Mouse (Mus musculus): ENCODE data around the gene Sez6. TPM values are rescaled to one million over a fixed set of nuclear protein-coding genes. Genes with fewer than 3 reads are reported as not detected.

The Sez6 gene
- polyA plus RNA-seq, 1 experiment from 2014 or later: 48.7 TPM

DNA sequence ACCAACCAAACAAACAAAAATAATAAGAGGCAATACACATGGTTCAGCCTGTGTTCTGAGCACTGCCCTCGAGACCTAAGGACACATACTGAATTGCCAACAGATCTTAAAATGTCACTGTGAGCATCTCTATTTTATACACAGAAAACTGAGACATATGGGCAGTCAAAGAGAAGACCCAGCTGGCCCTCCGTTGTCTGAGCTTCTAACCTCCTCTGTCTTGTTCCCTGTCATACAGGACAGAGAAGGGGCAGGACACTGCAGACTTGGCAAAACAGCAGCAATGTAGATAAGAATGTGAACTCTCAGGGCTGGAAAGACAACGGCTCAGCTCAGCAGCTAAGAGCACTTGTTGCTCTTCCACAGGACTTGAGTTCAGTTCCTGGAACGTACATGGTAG lies 22.1 kb upstream of the Sez6 start:
- Histone ChIP-seq H3K27ac (no peak overlapping the region), H3K4me2 (replicated peaks) (no peak overlapping the region), H3K27me3 (peaks cover 27% of the 10 kb centered on the region), H3K4me3 (no peak overlapping the region), H3K9ac (no peak overlapping the region), H3K36me3 (no peaks in the 10 kb centered on the region), H3K4me1 (peaks cover 38% of the 10 kb centered on the region), H3K9me3 (replicated peaks) (0 out of 2 replicates have a peak, but pooled peaks cover 3% of the 10 kb centered on the region)
- ATAC-seq (ENCODE audit: low FRiP score): no peak
- WGBS: 83% methylated on average over 4 of the region's 4 CpGs

DNA sequence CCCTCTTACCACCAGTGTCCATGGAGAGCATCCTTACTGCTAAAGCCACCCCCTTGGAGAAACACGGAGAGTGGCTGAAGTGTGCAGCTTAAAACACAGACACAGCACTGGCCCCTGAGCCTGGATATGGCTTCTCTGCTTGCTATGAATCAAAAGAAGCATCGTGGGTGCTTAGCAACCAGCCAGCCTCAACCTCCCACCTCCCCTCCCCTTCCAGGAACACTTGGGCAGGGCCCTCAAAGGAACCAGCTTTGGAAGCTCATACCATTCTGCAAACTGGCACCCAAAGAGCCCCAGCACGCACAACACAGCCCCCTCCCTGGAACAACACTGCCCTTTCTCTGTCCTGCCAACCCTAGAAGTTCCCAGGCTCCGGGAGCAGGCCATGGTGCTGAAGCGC lies 21.2 kb upstream of the Sez6 start:
- H3K9ac ChIP-seq: no peak overlapping the region
- ATAC-seq (ENCODE audit: low FRiP score): no peak

DNA sequence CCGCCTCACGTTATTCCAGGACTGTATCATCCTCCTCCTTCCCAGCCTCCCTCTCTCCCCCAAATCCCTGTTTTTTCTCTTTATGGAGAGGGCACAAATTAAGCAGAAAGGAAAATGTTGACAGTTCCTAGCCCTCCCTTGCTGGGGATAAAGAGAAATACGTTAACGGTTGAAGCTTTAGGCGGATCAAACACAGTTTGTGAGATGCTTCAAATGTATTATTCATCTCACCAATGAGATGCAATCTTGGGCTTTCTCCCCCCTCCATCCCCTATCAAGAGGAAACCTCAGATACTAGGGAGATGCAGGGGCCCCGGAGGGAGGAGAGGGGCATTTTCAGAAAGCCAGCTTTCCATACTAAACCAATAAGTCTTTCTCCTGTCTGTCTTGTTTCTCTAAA lies 20.8 kb upstream of the Sez6 start:
- 0 out of 2 replicates have a peak, but pooled peaks cover 3% of the 10 kb centered on the region for H3K9me3 ChIP-seq (replicated peaks)
- H3K27me3 ChIP-seq: peaks cover 39% of the 10 kb centered on the region
- H3K27ac ChIP-seq: no peak overlapping the region
- H3K4me1 ChIP-seq: peaks cover 39% of the 10 kb centered on the region
- 31% methylated on average over 6 of the region's 6 CpGs for WGBS
- no peak overlapping the region for H3K4me2 ChIP-seq (replicated peaks)
- no peak for ATAC-seq (ENCODE audit: low FRiP score)
- H3K9ac ChIP-seq: no peak overlapping the region
- no peak overlapping the region for H3K4me3 ChIP-seq
- no peaks in the 10 kb centered on the region for H3K36me3 ChIP-seq

More for the DNA sequence above, 21.2 kb upstream of the Sez6 start:
- H3K4me3 ChIP-seq: no peak overlapping the region
- no peak overlapping the region for H3K27ac ChIP-seq
- 33% methylated on average over 5 of the region's 5 CpGs for WGBS
- no peaks in the 10 kb centered on the region for H3K36me3 ChIP-seq
- H3K27me3 ChIP-seq: peaks cover 36% of the 10 kb centered on the region
- 0 out of 2 replicates have a peak, but pooled peaks cover 3% of the 10 kb centered on the region for H3K9me3 ChIP-seq (replicated peaks)
- peaks cover 35% of the 10 kb centered on the region for H3K4me1 ChIP-seq
- H3K4me2 ChIP-seq (replicated peaks): no peak overlapping the region

DNA sequence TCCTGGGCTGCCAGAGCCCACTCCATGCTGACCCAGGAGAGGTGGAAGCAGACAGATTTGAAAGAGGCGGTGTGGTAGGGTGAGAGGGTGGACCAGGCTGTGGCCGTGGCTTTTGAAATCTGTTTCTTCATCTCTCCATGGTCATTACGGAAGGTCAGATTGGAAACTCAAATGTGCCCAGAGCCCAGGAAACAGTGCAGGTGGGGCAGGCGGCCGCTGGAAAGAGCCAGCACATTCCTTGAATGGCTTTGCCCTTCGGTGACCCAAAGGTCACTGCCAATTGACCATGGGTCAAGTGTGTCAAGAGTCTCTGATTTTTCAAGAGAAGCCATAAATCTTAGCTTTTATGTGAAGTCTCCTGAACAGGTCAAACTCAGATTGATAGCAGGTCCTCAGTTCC lies 17.1 kb upstream of the Sez6 start:
- no peak overlapping the region for H3K27ac ChIP-seq
- no peak overlapping the region for H3K4me2 ChIP-seq (replicated peaks)
- peaks cover 37% of the 10 kb centered on the region for H3K4me1 ChIP-seq
- peaks cover 48% of the 10 kb centered on the region for H3K27me3 ChIP-seq
- H3K9ac ChIP-seq: no peak overlapping the region
- 0 out of 2 replicates have a peak, but pooled peaks cover 3% of the 10 kb centered on the region for H3K9me3 ChIP-seq (replicated peaks)
- ATAC-seq (ENCODE audit: low FRiP score): no peak
- H3K4me3 ChIP-seq: no peak overlapping the region
- H3K36me3 ChIP-seq: no peaks in the 10 kb centered on the region
- WGBS: 28% methylated on average over 6 of the region's 6 CpGs

DNA sequence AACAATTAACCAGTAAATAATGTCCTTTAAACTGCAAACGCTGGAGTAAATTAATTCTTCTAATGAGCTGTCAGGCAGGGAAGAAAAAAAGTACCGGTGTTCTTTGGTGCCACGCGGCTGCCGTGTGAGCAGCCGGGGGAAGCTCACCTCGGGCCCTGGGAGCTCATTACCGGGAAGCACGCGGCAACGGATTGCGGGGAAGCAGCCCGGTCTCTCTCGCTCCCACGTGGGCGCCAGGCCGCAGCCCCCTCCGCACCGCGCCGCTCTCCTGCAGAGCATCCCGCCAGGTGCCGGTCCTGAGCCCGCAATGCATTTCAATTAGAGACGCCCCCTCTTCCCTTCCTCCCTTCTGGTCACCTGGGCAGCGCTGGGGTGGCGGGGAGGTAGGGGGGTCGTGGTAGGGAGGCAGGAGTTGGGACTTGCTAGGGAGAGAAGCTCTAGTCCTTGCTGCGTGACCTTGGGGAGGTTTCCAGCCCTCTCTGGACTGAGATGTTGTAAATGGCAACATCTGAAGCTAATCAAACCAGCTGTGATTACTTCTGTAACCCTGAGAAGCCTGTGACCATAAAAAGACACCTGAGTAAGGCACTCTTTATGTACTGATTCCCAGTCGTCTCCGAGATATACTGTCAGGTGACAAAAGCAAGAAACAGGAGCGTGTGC lies 15.9 kb upstream of the Sez6 start:
- Histone ChIP-seq H3K9me3 (replicated peaks) (0 out of 2 replicates have a peak, but pooled peaks cover 3% of the 10 kb centered on the region), H3K9ac (peak overlapping the region; percentile 23), H3K27ac (peak overlapping the region; percentile 23; the same call in 1 of the 2 replicates), H3K4me3 (peak overlapping the region; percentile 18; the same call in 1 of the 2 replicates), H3K36me3 (no peaks in the 10 kb centered on the region), H3K27me3 (peaks cover 48% of the 10 kb centered on the region), H3K4me2 (replicated peaks) (peak overlapping the region; percentile 40), H3K4me1 (peaks cover 31% of the 10 kb centered on the region)
- no peak for ATAC-seq (ENCODE audit: low FRiP score)
- WGBS: 5% methylated on average over 32 of the region's 32 CpGs

DNA sequence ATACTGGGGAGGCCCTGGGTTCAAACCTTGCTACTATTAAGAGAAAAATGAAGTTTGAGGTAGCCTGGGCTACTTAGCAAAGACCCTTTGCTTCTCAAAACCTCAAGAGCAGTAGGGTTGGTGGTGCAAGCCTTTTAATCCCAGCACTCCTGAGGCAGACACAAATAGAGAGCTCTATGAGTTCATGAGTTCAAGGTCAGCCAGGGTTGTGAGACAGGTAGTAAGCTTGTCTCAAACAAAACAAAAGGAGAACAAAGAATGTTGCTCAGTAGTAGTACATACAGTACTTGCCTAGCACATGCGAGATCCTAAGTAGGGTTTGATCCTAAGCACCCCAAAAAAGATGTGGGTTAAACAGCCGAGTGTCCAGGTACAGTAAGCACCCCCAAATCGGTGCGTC lies 13.9 kb upstream of the Sez6 start:
- 0 out of 2 replicates have a peak overlapping the region, but pooled peaks have one; percentile 24 for H3K27ac ChIP-seq
- H3K4me1 ChIP-seq: peaks cover 27% of the 10 kb centered on the region
- 80% methylated on average over 4 of the region's 4 CpGs for WGBS
- no peak overlapping the region for H3K4me3 ChIP-seq
- no peaks in the 10 kb centered on the region for H3K9me3 ChIP-seq (replicated peaks)
- H3K36me3 ChIP-seq: no peaks in the 10 kb centered on the region
- no peak overlapping the region for H3K9ac ChIP-seq
- ATAC-seq (ENCODE audit: low FRiP score): no peak
- H3K4me2 ChIP-seq (replicated peaks): no peak overlapping the region
- H3K27me3 ChIP-seq: peaks cover 50% of the 10 kb centered on the region

DNA sequence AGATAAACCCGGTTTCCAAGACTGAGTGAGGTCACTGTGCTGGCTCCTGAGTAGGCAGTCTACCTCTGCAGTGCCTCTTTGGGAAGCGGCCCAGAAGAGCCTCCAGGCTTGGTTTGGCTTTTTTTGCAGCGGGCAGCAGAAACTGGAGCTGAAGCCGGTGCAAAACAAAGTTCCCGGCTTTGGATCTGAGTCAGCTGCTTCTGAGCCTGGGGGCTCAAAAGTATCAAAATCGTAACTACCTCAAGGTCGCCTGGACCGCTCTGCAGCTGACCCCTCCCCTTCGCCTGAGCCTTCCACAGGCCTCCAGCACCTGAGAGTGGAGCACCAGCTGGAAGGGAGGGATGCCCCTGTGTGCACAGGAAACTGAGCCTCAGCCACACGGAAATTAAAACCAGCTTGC lies 13.4 kb upstream of the Sez6 start:
- no peaks in the 10 kb centered on the region for H3K9me3 ChIP-seq (replicated peaks)
- peaks cover 27% of the 10 kb centered on the region for H3K4me1 ChIP-seq
- H3K27ac ChIP-seq: 0 out of 2 replicates have a peak overlapping the region, but pooled peaks have one; percentile 24
- H3K27me3 ChIP-seq: peaks cover 52% of the 10 kb centered on the region
- WGBS: 41% methylated on average over 10 of the region's 10 CpGs
- no peak overlapping the region for H3K4me2 ChIP-seq (replicated peaks)
- ATAC-seq (ENCODE audit: low FRiP score): no peak
- H3K36me3 ChIP-seq: no peaks in the 10 kb centered on the region
- no peak overlapping the region for H3K4me3 ChIP-seq
- H3K9ac ChIP-seq: no peak overlapping the region

DNA sequence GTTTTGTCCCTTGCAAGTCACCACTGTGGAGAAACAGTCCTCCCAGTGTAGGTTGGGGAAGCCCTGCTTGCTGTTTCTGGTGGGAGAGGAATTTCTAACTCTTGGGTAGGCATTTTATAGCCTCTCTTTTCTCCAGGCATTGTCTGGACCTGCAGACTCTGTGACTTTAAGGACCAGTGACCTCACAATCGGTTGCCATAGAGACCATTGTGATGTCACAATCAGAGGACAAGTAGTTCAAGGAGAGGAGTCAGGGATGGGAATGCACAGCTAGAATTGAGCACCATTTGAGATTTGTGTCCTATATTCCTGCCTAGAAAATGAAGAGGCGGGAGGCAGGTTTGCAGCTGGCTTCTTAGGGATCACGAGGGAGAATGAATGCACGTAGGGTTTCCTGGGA lies 7.3 kb upstream of the Sez6 start:
- H3K4me3 ChIP-seq: no peak overlapping the region
- peaks cover 29% of the 10 kb centered on the region for H3K4me1 ChIP-seq
- no peaks in the 10 kb centered on the region for H3K9me3 ChIP-seq (replicated peaks)
- peaks cover 9% of the 10 kb centered on the region; the same call in 1 of the 2 replicates for H3K27me3 ChIP-seq
- no peaks in the 10 kb centered on the region for H3K36me3 ChIP-seq
- no peak for ATAC-seq (ENCODE audit: low FRiP score)
- 65% methylated on average over 4 of the region's 4 CpGs for WGBS
- no peak overlapping the region for H3K9ac ChIP-seq
- no peak overlapping the region for H3K4me2 ChIP-seq (replicated peaks)
- H3K27ac ChIP-seq: no peak overlapping the region

DNA sequence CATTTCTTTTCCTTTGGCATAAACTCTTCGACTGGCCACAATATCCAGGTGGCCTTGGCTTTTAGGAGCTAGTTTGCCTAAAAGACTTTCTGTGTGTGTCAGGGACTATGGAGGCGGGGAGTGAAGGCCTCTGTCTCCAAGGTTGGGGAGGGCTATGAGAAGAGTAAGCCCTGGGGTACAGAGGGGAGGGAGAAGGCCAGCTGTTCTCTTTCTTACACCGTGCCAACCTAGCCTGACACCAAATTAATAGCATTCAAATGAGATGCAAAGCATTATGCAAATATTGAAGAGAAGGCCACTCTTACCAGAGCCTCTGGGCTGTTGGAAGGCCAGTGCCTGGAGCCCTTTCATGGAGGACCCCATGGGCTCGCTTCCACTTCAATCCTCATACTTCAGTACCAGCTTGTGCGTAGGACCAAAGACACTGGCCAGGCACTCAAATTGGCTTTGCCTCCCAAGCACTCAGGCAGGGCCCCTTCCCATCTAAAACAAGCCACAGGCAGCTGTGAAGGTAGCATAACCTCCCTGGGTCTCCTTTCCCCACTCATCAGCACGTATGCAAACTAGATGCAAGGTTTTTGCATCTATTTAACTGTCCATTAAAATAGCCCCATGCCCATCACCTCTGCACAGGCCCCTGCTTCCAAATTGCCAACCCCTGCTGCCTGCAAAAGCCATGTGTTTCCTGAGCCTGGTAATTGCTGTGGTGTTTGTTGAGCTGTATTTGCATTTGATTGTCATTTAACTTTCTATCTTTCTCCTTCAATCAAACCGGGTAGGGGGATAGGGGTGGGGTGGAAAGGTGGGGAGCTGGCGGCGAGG lies 4.6 kb upstream of the Sez6 start:
- Histone ChIP-seq H3K4me2 (replicated peaks) (no peak overlapping the region), H3K4me3 (no peak overlapping the region), H3K4me1 (peaks cover 40% of the 10 kb centered on the region), H3K27me3 (peaks cover 26% of the 10 kb centered on the region), H3K9ac (no peak overlapping the region), H3K27ac (peak overlapping the region; percentile 77), H3K9me3 (replicated peaks) (no peaks in the 10 kb centered on the region), H3K36me3 (no peaks in the 10 kb centered on the region)
- peak; percentile 81 for ATAC-seq (ENCODE audit: low FRiP score)
- 28% methylated on average over 9 of the region's 9 CpGs for WGBS

DNA sequence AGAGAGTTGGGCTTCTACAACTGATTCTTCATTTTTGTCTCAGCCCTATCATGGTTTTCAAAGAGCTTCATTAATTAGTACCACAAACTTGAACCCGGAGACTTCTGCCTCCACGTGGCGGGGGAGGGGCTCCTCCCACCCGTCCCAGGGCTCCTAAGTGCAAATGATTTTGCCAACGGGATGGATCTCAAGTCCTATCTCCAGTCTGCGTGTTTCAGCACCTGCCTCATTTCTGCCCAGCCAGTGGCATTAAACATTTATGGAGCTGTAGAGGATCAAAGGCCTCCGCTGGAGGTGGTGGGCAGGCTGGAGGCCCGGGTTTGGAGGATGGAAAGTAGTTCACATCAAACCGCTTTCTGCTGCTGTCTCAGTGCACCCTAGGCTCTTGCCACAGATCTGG lies 3.9 kb upstream of the Sez6 start:
- Histone ChIP-seq H3K9ac (no peak overlapping the region), H3K27ac (peak overlapping the region; percentile 77), H3K4me1 (peaks cover 46% of the 10 kb centered on the region), H3K4me2 (replicated peaks) (no peak overlapping the region), H3K27me3 (peaks cover 32% of the 10 kb centered on the region), H3K36me3 (no peaks in the 10 kb centered on the region), H3K9me3 (replicated peaks) (no peaks in the 10 kb centered on the region), H3K4me3 (no peak overlapping the region)
- 19% methylated on average over 9 of the region's 9 CpGs for WGBS
- ATAC-seq (ENCODE audit: low FRiP score): no peak

DNA sequence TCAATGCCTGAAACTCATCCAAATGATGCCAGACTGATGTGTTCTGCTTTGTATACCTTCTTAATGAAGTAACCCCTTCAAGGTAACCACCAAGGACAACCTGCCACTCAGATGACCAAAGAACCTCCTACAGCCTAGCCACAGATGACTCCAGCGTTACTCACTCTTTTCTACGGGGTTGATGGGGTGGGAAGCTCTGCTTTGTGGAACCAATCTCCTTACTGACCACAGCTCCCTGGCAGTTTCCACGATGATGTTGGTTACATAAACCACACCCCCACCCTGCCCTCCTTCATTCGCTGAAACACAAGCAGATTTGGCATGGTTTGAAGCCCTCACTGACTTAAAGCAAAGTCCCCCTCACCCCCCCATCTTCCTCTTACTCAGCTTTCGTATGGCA lies 2.8 kb upstream of the Sez6 start:
- peaks cover 58% of the 10 kb centered on the region for H3K4me1 ChIP-seq
- peaks cover 40% of the 10 kb centered on the region for H3K27me3 ChIP-seq
- H3K36me3 ChIP-seq: no peaks in the 10 kb centered on the region
- ATAC-seq (ENCODE audit: low FRiP score): no peak
- no peak overlapping the region; the same call in 1 of the 2 replicates for H3K9ac ChIP-seq
- 70% methylated on average over 5 of the region's 5 CpGs for WGBS
- no peaks in the 10 kb centered on the region for H3K9me3 ChIP-seq (replicated peaks)
- H3K27ac ChIP-seq: no peak overlapping the region
- H3K4me2 ChIP-seq (replicated peaks): no peak overlapping the region
- H3K4me3 ChIP-seq: no peak overlapping the region

DNA sequence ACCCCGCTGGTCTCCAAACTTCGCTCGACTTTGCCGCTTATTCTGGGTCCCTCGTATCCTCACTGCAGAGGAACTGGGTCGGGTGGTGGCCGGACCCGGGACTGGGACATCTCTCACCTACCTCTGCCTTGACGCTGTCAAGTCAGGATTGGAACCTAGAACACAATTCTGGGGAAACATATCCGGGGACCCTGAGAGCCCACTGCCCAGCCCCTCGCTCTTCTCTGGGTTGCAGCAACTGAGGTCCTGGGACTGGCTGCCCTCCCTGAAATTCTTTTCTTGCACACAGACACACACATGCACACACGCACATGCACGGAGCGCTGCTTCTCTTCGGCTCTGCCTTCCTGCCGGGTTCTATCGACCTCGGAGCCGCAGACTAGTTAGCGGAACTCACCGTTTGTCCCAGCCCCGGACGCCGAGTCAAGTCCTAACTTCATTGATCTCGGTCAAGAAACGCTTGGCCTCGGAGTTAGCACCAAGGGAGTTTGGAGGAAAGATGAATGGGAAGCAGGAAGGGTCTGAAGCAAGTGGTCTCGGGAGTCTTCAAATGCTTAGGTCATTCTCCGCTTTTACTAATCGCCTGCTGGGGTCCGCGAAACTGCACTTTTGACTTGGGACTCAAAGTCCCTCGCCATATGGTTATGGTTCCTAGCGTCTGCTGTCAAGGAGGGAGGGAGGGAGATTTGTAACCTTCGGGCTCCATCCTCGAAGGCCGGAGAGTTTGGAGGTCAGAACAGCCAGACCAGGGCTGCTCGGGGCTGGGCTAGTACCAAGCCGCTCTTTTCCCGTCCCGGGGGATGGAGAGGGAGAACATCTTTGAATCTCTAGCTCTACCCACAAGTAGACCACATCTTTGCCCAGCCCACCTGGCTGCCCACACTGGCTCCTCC lies 1.2 kb downstream of the Sez6 start:
- H3K4me1 ChIP-seq: peaks cover 59% of the 10 kb centered on the region
- peak overlapping the region; percentile 83 for H3K9ac ChIP-seq
- no peaks in the 10 kb centered on the region for H3K9me3 ChIP-seq (replicated peaks)
- ATAC-seq (ENCODE audit: low FRiP score): no peak; the same call in 1 of the 2 replicates
- peak overlapping the region; percentile 66 for H3K4me3 ChIP-seq
- peak overlapping the region; percentile 94 for H3K4me2 ChIP-seq (replicated peaks)
- under 1% methylated on average over 41 of the region's 41 CpGs for WGBS
- peak overlapping the region; percentile 93 for H3K27ac ChIP-seq
- peaks cover 74% of the 10 kb centered on the region for H3K27me3 ChIP-seq
- no peaks in the 10 kb centered on the region for H3K36me3 ChIP-seq

All from hindbrain, embryonic 12.5 days (tissue).